Mouse (Mus musculus): ENCODE results near the gene Coro2b.

The Coro2b gene

DNA sequence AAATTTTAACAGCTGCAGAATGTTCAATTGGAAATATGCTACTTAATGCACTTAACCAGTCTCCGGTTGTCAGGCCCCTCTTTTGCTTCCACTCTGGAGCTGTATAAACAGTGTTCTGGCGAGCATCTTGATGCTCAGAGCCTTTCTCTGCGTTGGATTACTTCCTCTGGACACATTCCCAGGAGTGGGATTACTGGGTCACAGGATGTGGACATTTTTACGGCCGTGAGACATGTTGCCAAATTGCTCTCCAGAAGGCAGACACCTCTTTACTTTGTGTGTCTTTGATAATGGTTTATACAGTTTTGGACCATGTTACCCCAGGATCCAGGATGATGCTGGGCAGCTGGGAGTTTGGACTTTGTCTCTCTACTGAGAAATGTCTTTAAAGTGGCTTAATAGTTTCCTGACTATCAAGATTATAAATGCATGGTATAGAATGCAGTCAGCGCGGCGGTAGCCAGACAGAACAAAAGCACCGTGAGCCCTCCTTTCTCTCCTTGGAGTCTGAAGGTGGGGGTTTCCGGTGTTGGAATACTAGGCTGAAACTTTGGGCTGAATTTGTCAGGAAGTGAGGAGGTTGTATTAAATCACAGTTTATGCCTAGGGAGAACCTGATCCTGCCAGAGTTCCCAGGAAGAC lies 23.2 kb downstream of the Coro2b start:
- DNase-seq (ENCODE audit: low spot score): no peak

DNA sequence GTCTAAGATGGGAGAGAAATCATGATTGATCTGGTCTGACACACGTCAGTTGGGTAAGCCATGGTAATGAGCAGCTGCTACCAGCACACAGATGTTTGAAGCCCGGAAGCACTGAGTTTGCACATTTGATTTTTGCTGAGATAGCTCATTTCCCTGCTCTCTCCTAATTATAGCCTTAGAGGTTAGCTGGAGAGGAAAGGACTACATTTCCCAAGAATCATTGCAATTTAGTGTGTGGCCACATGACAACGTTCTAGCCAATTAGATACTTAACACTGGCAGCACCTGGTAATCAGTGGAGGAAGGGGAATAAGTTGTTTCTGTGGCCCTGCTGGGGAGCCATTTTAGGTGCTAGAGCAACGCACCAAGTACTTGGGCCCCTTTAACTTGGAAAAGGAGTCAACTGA lies 26.3 kb downstream of the Coro2b start:
- DNase-seq (ENCODE audit: low spot score): no peak

DNA sequence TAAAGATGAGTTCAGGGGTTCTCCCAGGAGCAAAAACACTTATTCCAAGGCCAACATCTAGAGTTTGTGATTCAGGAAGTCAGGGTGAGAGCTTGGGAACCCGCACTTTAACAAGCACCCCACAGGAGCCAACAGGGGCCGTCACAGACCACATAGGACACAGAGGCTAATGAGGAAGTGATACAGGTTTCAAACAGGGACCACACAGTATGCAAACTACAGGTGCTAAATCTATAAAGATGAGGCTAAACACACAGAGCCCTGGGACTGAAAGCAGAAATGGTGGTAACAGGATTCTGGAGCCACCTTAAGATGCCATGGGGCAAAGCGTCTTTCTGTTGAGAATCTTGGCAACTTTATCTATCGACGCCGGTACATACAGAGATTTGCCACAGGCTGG lies 27.2 kb downstream of the Coro2b start:
- DNase-seq (ENCODE audit: low spot score): no peak

DNA sequence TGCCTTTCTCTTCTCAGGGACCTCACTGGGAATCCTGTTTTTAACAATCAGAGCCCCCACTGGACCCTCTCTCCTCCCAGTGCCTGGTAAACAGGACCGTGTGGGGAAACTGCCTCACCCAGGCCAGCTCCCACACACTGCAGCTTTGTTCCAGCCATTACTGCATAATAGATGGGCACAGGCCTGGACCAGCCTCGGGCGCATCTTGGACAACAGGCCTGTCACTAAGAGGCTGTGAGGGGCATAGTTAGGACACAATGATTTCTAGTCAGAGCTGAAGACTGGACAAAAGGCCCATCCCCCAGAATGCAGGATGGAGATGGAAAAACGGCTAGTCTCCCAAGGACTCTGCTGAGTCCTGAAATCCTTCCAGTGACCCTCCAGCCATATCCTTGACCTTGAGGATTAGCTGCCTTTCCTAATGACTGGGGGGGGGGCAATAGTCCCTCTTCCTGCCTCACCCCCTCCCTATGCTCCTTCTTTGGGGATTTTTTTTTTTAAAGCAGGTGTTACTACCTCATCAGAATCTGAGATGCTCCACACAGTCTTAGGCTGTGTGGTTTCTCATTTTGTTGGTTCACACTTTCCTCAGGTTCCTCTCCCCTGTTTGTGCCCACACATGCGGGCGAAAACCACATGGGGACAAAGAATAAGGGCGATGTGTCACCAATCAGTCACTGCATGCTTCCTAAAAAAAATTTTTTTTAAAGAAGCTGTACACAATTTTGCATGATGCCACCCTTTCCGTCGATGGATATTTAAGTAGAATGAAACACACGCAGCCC lies 27.9 kb downstream of the Coro2b start:
- DNase-seq (ENCODE audit: low spot score): no peak

DNA sequence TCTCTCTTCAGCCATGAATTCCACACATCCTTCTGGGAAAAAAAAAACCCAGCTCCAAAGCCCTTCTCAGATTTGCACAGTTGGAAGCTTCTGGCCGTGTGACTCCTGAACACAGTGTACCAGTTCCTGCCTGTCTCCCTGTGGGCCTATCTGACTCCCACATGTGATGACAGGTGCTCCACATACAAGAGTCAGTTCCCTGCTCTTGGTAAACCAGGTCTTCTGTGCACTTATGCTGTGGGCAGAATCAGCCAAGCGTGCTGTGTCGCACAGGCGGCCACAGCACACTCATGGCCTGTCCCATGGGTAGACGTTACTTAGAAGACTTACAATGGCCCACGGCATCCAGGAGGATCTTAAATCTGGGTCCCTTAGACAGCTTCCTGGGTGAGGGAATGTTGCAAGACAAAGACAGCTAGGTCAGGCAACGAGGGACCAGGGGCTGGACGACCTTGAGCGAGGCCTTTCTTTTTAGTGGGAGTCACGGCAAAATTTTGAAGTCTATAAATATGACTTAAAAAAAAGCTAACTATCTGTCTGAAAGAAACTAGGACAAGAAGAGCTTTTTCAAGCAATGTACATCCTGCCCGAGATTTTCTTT lies 30.3 kb downstream of the Coro2b start:
- DNase-seq (ENCODE audit: low spot score): no peak

DNA sequence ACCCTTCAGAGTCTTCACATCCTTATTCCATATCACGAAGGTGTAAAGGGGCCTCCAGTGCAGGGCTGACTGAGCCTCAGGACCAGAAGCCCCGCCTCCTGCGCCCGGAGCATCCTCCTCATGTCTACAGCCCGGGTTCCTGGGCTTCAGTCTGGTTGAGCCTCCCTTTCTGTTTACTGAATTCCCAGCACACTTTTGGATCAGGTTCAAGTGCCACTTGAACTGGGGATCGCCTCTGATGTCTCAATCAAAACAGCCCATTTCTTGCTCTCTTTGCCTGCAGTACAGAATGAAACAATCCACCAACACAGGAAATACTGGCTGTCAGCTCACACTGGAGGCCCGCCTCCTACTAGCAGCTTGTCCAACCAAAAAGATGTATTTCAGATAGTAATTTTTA lies 32.7 kb downstream of the Coro2b start:
- DNase-seq (ENCODE audit: low spot score): no peak

DNA sequence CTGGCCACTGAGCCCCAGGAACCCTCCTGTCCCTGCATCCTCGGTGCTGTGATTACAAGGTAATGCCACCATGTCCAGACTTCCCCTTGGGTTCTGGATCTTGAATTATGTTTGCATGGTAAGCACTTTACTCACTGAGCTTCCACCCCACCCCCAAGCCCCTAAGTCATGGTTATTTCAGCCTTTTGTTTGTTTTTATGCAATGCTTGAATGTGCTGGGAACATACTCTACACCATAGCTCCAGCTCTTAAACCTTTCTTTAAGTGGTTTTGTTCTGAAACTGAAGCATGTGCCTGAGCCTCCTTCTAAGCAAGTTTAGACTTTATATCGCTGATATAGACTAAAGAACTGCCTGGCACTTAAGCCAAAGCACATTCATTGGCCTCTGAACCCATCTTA lies 34.5 kb downstream of the Coro2b start:
- DNase-seq (ENCODE audit: low spot score): no peak

DNA sequence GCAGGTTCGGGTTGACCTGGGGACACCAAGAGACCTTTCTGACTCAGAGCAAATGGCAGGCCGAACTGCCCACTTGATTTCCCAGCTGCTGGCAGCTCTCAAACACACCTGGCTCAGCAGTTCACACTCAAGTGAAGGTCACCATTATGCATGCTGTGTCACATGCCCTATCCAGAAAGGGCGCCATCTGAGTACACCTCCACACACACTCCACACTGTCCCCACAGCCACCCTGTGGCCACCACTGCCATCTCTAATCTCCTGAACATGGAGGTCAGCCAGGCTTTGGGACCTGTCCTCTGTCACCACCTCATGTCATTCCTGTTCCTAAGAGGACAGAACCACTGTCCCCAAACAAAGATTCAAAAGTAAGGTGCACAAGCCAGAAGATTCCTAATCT lies 35.3 kb downstream of the Coro2b start:
- DNase-seq (ENCODE audit: low spot score): no peak

DNA sequence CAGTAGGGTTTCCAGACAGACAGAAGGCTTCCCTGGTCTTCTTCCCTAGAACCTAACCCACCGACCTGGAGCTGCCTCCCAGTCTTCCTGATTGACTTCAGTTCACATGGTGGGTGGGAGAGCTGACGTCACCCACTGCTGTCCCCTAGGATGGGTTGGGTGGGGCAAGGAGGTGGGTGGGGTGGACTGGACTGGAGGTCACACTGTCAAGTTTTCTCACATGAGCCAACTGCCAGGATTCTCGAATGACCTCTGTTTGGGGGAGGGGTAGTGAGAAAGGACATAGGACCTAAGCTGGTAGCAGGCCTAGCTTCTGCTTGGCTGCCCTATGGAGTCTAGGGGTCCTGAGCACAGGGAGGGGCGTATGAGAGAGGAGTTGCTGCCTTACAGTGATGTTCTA lies 36.8 kb downstream of the Coro2b start:
- no peak for DNase-seq (ENCODE audit: low spot score)

DNA sequence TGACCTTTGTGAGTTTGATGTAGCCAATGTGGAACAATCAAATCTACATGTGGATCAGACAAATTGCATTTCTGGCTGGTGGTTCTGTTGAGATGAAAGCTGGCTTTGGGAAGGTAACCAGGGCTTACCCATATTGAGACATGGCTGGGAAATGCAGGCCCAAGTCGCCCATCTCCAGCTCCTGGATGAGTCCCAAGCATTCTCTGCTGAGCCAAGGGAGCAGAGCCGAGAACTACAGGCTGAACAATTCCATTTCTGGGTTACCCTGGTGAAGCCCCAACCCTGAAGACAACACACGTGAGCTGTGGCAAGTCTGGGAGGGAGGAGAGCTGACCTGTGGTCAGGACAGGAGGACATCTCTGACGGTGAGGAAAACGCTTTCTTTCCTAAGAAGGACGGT lies 37.9 kb downstream of the Coro2b start:
- no peak for DNase-seq (ENCODE audit: low spot score)

DNA sequence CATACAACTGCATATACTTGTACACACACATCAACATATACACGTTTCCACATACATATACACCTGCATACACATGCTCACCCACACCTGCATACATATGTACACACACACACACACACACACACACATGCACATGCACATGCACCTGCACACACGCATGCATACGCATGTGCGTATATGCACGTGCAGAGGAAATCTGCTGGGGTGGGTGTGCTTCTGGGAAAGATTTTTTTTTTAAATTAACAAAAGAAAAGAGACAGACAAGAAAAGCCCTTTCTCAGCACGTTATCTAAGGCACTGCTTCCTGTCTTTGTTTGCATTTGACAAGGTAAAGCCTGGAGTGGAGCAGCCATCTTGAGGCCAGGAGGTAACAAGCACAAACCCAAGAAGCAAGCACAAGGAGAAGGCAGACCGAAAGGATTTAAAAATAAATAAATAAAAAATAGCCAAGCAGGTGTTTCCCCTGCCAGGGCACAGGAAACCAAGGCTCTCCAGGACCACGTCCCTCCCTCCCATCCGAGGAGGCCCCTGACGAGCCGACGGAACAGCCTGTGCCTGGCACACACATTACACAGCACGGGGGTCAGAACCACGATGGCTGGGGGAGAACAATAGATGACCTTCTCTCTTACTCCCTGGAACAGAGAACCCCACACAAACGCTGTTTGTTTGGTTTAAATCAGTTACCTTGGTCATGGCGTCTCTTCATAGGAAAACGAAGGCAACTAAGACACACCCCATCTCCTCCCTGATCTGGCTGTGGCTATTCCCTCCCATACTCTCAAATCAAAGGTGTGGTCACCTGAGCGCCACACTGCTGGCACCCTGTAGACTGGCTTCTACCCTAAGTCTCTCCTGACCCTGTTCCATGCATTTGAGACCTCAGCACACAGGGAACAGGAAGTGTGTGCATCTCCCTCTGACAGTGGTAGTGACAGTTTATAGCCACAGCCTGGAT lies 39.4 kb downstream of the Coro2b start:
- DNase-seq (ENCODE audit: low spot score): no peak

DNA sequence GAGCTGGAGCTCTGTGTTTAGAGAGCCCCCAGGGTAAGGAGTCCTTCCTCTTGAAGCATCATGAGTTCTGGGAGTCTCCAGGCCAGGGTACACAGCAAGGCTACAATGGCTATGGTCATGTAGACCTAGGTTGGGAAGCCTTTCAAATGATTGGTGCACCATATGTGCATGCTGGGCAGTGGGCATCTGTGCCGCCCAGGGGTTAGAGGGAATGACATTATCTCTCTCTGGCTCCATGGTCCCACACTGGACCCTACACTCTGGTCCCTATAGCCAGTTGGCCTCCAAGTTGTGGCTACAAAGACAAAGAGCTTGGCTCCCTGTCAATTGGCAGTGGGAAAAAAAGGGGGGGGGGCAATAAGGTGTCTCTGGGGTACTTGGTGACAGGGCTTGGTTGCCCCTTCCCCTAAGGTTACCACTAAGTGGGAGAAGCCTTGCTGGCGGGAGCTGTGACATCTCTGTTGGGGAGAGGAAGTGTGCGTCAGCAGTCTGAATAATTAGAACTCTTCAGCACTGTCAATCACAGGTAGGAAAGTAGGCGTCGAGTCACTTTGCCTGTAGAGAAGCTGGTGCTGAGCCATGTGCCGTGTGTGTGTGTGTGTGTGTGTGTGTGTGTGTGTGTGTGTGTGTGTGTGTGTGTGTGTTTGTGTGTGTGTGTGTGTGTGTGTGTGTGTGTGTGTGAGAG lies 44.4 kb downstream of the Coro2b start:
- DNase-seq (ENCODE audit: low spot score): no peak

DNA sequence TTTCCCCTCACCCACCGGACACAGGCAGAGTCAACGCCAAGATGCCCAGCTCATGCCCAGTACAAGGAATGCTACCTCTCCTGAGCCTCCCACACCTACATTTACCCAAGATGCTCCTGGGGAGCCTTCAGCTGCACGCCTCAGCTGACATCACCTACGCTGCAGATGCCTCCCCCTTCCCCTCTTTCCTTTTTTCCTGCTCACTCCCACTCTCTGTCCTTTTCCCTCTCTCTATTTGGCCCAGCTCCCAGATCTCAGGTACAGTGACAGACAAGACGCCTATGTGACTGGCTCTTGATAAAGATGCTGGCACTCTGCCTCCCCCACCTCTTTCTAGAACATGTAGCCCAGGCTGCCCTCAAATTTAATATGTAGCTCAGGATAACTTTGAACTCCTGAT lies 45.2 kb downstream of the Coro2b start:
- no peak for DNase-seq (ENCODE audit: low spot score)

DNA sequence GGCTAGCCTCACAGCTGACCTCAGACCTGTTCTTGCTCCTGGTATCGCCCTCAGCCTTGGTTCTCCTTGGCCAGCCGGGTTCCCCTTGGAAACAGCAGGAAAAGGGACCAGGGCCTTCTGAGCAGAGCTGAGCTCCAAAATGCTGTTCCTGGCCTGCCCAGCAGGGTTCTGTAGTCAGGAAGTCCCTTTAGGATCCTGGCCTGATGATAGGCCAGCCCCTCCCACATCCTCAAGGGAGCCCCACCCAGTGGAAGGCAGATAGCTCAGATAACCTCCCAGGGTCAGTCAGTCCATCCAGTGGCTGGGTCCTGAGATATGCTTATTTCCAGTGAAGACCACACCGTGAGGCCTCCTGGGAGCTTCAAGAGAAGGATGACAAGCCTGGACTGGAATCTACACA lies 45.7 kb downstream of the Coro2b start:
- DNase-seq (ENCODE audit: low spot score): no peak

DNA sequence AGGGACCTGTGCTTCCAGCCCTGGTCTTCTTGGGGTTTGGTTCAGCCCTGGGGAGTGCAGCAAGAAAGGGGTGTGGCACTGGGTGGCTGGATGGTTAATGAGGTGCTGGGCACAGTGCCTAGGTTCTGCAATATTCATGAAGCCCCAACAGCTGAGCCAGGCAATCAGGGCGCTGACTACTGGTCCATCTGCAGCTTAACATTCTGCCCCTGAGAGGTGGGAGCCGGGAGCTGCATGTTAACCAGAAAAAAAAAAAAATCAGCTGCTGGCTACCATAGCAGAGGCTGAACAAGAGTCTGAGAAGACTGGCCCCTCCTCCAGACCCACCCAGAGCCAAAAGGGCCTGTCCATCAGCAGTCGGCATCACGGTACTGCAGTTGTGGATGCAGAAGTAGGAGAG lies 52.7 kb downstream of the Coro2b start:
- DNase-seq (ENCODE audit: low spot score): no peak

DNA sequence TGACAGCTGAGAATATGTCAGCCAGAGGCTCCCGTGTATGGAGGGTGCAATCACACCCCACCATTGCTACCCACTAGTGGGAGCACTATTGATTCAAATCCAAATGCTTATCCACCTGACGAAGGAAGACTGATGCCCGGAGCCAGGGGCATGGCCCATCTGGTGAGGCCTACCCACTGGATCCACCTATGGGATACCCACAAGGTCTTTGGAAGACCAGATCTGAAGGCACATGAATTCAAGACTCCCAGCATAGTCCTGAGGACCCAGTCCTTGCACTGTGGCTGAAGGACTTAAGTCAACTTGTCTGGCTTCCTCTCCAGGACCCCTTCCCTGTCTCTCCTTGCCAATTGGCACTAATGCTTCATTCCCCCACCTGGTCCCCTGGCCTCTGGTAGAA lies 54.1 kb downstream of the Coro2b start:
- DNase-seq (ENCODE audit: low spot score): no peak

DNA sequence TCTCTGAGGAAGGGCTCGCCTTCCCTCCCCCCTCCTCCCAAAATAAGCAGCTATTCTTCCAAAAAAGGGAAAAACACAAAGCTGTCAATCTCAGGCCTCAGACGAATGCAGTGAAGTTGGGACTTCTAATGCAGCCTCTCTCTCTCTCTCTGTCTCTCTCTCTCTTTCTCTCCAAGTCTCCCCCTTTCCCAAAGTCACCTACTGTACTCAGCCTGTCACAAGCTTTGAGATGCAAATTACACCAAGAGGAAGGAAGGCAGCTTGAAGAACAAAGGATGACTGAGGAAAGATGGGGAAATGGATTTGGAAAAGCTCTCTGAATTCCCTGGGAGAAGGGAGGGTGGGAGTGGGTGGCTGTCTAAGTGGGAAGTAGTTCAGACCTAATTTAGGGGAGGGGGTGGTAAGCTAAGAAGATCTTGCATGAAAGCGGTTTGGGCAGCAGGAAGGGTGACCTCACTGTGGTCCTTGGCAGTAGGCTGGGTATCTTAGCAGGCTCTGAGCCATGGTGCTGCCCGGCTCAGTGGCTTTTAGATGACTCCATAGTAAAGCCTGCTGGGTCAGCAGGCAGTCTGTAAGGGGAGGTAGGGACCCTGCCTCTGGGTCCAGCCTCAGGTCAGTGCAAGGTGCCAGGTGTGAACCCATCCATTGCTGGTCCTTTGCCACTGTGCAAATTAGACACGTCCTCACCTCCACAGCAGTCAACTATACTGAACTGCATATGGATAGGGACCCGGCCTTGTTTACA lies 55.8 kb downstream of the Coro2b start:
- DNase-seq (ENCODE audit: low spot score): no peak

DNA sequence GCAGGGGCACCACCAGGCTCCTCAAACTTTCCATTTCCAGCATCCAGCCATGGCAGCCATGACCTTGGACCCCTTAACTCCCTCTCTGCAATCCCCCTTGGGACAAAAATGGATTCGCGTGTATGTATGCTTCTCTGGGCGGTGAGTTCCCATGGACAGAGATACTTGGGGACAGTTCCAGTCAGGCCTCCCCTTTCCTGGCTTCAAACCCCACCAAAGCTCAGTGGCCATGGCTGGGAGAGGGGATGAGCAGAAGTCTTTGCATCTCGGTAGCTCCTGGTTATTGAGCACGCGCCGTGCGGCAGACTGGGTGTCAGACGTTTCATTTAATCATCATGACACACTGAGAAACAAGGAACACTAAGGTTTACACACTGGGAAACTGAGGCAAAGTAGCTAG lies 56.7 kb downstream of the Coro2b start:
- no peak for DNase-seq (ENCODE audit: low spot score)

DNA sequence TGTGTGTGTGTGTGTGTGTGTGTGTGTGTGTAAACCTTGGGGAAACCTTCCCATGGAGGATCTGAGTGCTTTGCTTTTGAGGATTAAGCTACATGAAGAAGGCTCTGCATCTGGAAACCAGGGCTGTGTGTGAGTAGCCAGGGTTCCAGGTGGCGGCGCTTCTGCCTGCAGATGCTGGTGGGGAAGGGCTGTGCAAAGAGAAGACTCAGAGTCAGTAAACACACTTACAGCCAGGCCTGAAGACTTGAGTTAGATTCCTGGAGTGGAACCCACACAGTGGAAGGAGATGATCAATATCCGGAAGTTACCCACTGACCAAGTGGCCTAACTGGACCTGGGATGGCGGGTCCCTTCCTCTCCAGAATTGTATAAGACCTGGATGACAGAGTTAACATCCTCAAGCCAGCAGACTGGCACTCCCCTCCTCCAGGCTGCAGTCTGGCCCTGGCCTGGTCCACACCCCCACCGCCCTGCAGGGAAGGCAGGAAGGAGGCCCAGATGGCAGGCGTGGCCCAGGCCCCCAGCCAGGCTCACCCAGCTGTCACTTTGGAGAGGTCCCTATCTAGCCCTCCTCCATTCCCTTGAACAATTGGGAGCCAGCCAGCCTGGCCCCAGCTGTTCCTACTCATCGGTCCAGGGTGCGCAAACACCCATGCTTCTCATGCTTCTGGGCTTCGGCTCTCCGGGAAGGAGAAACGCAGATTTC lies 59.9 kb downstream of the Coro2b start:
- peak; percentile 53 for DNase-seq (ENCODE audit: low spot score)

DNA sequence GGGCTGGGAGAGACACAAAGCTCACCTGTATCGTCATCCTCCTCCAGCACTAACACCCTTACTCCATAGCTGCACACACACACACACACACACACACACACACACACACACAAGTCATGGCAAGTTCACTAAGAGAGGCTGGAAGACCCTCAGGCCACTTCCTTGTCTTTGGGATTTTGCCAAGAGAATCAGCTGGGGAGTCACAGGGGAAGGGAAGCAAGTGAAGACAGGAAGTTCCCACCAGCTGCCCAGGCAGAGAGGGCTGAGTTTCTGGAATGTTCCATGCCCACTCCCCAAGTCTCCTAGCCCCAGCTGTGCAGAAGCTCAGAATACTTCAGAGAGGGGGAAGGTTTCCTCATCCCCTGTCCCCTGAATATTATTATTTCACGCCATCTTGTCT lies 62.6 kb downstream of the Coro2b start:
- no peak for DNase-seq (ENCODE audit: low spot score)

Data from ovary, postnatal 14 days (tissue).